Mouse (Mus musculus): ENCODE data around the gene Tmem62.
"Not testable (repeated sequence)": the region's sequence is repeated elsewhere in the genome, so short reads cannot be mapped to it uniquely, and the experiment has no call there.

Gene Tmem62

GRCm38 (mm10) chr2:120991196-120991595 lies 14.4 kb downstream of the Tmem62 start:
- in situ Hi-C loops (cut with MseI, MboI), result no loop called here

- in situ Hi-C loops (cut with MseI, MboI), result not testable (repeated sequence)
Measured at GRCm38 (mm10) chr2:120996607-120997006, 19.8 kb downstream of the Tmem62 start.

- in situ Hi-C loops (cut with MseI, MboI), result no loop called here
Measured at GRCm38 (mm10) chr2:120998863-120999262, 22.0 kb downstream of the Tmem62 start.

GRCm38 (mm10) chr2:121003586-121003985 lies 26.8 kb downstream of the Tmem62 start:
- in situ Hi-C loops (cut with MseI, MboI), result no loop called here

GRCm38 (mm10) chr2:121004018-121004811 lies 27.4 kb downstream of the Tmem62 start:
- in situ Hi-C loops (cut with MseI, MboI), result no loop called here

- in situ Hi-C loops (cut with MseI, MboI), result no loop called here
Measured at GRCm38 (mm10) chr2:121006986-121007385, 30.2 kb downstream of the Tmem62 start.

GRCm38 (mm10) chr2:121007925-121008663 lies 31.3 kb downstream of the Tmem62 start, which contains the start of gene Ccndbp1:
TSS of gene Ccndbp1 (plus strand) at chr2:121008403.
- in situ Hi-C loops (cut with MseI, MboI), result no loop called here

GRCm38 (mm10) chr2:121008664-121009007 lies 31.8 kb downstream of the Tmem62 start:
- in situ Hi-C loops (cut with MseI, MboI), result no loop called here

- in situ Hi-C loops (cut with MseI, MboI), result no loop called here
Measured at GRCm38 (mm10) chr2:121009071-121009677, 32.4 kb downstream of the Tmem62 start.

- in situ Hi-C loops (cut with MseI, MboI), result no loop called here
Measured at GRCm38 (mm10) chr2:121012676-121013075, 35.9 kb downstream of the Tmem62 start.

- in situ Hi-C loops (cut with MseI, MboI), result no loop called here
Measured at GRCm38 (mm10) chr2:121015507-121015906, 38.7 kb downstream of the Tmem62 start.

GRCm38 (mm10) chr2:121016226-121016625 lies 39.4 kb downstream of the Tmem62 start:
- in situ Hi-C loops (cut with MseI, MboI), result no loop called here

GRCm38 (mm10) chr2:121017151-121017550 lies 40.3 kb downstream of the Tmem62 start:
- in situ Hi-C loops (cut with MseI, MboI), result no loop called here

GRCm38 (mm10) chr2:121022918-121023317 lies 46.1 kb downstream of the Tmem62 start:
- in situ Hi-C loops (cut with MseI, MboI), result no loop called here

- in situ Hi-C loops (cut with MseI, MboI), result no loop called here
Measured at GRCm38 (mm10) chr2:121036733-121037341, 60.0 kb downstream of the Tmem62 start, which contains the start of gene Epb42. TSS of gene Epb42 (minus strand) at chr2:121037072.

GRCm38 (mm10) chr2:121038851-121039250 lies 62.0 kb downstream of the Tmem62 start:
- in situ Hi-C loops (cut with MseI, MboI), result not testable (repeated sequence)

GRCm38 (mm10) chr2:121039382-121039781 lies 62.6 kb downstream of the Tmem62 start:
- in situ Hi-C loops (cut with MseI, MboI), result no loop called here

- in situ Hi-C loops (cut with MseI, MboI), result loop anchor here in 1 of 2 experiments (5.0 kb wide), 1 partner anchor 61 kb away; no protein-coding TSS in a partner anchor
Measured at GRCm38 (mm10) chr2:121041098-121041497, 64.3 kb downstream of the Tmem62 start.

- in situ Hi-C loops (cut with MseI, MboI), result no loop called here
Measured at GRCm38 (mm10) chr2:121045653-121046052, 68.8 kb downstream of the Tmem62 start.

- in situ Hi-C loops (cut with MseI, MboI), result no loop called here
Measured at GRCm38 (mm10) chr2:121052176-121052575, 75.4 kb downstream of the Tmem62 start.

GRCm38 (mm10) chr2:121054060-121054459 lies 77.2 kb downstream of the Tmem62 start:
- in situ Hi-C loops (cut with MseI, MboI), result no loop called here

- in situ Hi-C loops (cut with MseI, MboI), result no loop called here
Measured at GRCm38 (mm10) chr2:121055915-121056314, 79.1 kb downstream of the Tmem62 start.
